Mouse (Mus musculus): ENCODE data around the gene P3h4. TPM values are rescaled to one million over a fixed set of nuclear protein-coding genes. Genes with fewer than 3 reads are reported as not detected.

Gene P3h4
- 10 to 100 TPM in 1 of 2 experiments, 1 to 10 TPM in 1; 7.9 to 10.6 TPM for total RNA-seq (2021)

DNA sequence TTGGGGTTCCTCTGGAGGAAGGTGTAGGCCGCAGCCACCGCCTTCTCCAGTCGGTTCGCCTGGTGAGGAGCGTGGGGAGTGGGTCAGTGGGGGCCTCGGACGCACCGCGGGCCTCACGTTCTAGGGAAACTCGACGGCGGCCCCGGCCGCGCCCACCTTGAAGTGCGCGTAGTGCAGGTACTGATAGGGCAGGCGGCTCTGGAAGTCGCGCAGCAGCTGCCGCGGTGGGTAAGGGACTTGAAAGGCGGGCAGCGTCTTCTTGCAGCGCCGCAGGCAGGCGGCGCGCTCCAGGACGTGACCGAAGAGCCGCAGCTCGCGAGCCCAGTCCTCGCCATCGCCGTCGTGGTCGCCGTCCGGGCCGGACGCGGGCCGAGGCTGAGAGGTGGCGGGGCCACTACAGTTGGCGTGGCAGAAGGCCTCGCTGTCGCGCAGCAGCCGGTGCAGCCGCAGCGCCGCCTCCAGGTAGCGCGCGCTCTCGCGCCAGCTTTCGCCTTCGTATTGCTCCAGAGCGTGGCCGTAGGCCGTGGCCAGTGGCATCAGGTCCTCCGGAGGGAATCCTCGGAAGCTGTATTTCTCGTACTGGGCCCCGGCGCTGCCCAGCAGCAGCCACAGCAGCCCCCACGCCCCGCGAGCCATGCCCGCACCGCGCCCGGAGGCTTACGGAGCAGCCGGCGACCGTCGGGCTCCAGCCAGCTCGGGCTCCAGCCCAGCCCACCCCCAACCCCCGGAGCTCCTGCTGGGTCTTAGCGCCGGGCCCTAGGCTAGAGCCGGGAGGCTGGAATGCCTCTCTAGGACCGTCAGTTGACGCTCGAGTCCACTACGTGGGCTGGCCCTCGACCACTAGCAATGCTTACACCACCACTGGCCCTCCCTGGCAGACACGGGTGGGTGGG is at the start of gene P3h4:
Gene P3h4, minus strand, starts transcription at position 816 of the 893 bp plus-strand sequence.
- intact Hi-C loops (cut with DNase I): no loop called here
- DNase-seq (ENCODE audit: low spot score in 2 of 2): peak; percentile 73 to 82

- intact Hi-C loops (cut with DNase I): no loop called here
- DNase-seq (ENCODE audit: low spot score in 2 of 2): peak; percentile 19 to 22
These were observed 48.1 kb upstream of the P3h4 start for GRCm38 (mm10) chr11:100462699-100463098.

DNA sequence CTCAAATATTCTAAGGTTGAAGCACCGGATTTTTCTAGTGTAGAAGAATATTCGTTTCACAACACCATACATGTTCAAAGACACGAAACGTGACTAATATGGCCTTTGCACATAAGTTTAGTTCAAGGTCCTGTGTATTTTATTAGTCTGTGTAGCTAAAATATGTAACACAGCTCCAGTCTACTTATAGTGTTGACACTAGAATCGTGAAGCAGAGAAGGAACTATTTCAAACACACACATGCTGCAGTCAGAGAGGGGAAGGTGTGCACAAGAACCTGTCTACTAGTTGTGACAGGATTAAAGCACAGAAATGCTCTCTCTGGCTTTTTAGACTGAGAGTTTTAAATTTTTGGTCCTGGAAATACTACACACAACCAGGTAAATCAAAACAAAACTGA is 43.1 kb upstream of the P3h4 start:
- intact Hi-C loops (cut with DNase I): no loop called here
- no peak for DNase-seq (ENCODE audit: low spot score in 2 of 2)

- DNase-seq (ENCODE audit: low spot score in 2 of 2): no peak
- intact Hi-C loops (cut with DNase I): no loop called here
These were observed 42.6 kb upstream of the P3h4 start for GRCm38 (mm10) chr11:100457247-100457646.

DNA sequence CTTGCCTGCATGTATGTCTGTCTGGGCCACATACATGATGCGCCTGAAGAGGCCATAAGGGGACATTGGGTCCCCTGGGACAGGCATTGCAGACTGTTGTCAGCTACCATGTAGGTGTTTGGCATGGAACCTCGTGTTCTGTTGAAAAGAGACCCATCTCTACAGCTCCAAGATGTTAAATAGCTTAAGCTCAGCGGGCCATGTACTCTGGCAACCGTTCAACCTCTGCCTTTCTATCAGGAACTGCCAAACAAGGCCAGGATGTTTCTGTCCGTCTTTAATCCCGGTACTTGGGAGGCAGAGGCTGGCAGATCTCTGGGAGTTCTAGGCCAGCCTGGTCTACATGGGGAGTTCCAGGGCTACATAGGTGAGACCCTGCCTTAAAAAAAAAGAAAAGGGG is 28.0 kb upstream of the P3h4 start:
- DNase-seq (ENCODE audit: low spot score in 2 of 2): no peak
- intact Hi-C loops (cut with DNase I): no loop called here

DNA sequence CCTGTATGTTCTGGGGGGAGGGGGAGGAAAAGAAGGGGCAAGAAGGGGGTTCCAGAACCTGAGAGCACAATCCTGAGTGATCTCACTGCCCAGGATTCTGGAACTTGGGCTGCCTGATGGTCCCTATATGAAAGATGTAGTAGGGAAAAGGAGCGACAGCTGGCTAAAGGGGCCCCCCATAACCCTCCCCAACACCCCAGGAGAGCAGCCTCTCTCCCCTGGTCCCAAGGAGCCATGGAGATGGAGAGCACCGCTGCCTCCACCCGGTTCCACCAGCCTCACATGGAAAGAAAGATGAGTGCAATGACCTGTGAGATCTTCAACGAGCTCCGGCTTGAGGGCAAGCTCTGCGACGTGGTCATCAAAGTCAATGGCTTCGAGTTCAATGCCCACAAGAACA is 27.2 kb upstream of the P3h4 start, which contains the start of the genes Nt5c3b and Klhl10:
Gene Nt5c3b, minus strand, starts transcription at position 12 of the 400 bp plus-strand sequence.
Gene Klhl10, plus strand, starts transcription at position 121 of the 400 bp plus-strand sequence.
- DNase-seq (ENCODE audit: low spot score in 2 of 2): no peak
- intact Hi-C loops (cut with DNase I): loop anchor here (2.0 kb wide), 1 partner anchor 31 kb away; the partner anchor contains the start of gene Klhl11

DNA sequence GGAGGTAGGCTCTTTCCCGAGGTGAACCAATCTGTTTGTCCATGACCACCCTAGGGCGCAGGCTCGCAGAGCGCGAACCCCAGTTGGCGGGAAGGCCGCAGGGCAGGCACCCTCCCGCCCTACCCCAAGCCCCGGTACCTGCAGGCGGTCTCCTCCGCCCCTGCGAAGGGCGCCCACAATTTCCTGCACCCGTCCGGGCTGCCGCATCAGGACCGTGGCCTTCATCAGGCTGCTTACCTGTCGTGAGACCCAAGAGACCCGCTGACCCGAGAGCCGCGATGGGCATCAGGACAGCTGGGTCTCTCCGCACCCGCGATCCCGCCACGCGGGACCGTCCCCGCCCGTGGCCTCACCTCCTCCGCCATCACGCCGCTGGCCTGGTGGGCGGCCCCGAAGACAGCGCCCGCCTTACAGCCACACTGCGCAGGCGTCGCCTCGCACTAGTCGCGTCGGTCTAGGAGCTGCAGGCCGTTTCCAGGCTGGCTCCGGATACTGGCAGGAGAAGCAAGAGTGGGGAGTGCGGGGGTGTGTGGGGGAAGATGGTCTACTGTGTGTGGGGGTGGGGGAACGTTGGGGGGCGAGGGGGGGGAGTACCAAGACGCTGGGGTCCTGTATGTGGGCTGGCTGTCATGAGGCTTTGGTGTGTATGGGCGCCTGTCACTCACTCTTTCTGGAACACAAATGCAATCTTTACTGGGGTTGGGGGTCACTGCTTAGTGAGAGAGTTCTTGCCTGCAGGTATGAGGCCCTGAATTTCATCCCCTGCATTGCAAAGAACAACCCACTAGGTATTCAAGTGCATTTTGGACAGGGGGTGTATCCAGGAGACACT is 26.3 kb upstream of the P3h4 start:
- intact Hi-C loops (cut with DNase I): loop anchor here (2.0 kb wide), 1 partner anchor 32 kb away; the partner anchor contains the start of gene Klhl11
- DNase-seq (ENCODE audit: low spot score in 2 of 2): peak; percentile 83 to 84

DNA sequence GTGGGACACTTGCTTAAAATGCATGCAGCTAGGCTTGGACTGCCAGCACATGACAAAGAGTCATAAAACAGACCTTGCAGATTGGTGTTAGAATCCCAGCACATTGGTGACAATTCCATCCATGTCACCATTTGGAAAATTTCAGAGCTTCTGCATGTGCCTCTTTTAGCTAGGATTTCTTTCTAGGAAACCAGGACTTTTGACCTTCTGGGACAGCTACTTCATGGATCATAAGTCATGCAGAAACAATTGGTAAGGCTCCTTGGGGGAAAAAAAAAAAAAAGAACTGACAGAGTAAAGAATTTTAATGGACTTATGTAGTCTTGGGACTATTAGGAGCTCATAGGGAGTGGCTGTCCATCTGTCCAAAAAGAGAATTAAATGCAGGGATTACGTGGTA is 23.3 kb upstream of the P3h4 start:
- intact Hi-C loops (cut with DNase I): no loop called here

GRCm38 (mm10) chr11:100435678-100436246 is 21.1 kb upstream of the P3h4 start:
- intact Hi-C loops (cut with DNase I): no loop called here
- no peak for DNase-seq (ENCODE audit: low spot score in 2 of 2)

More for the DNA sequence above, 23.3 kb upstream of the P3h4 start:
- DNase-seq (ENCODE audit: low spot score in 2 of 2): no peak

DNA sequence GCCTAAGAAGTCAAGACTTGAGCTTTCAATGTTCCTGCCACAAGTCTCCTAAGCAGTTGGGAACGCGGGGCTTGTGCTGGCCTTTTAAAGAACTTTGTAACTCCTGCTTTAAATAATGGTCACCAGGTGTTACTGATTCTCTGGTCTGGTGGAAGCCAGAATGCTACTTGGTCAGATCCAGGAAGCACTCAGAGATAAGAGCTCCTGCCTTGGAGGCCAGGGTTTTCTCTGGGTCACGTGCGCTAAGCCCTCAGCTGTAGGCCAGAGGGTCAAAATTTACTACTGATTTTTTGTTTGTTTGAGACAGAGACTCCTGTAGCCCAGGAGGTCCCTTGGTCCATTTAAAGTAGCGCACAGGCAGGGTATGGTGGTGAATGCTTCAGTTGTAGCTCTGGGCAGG is 17.4 kb upstream of the P3h4 start:
- intact Hi-C loops (cut with DNase I): no loop called here
- DNase-seq (ENCODE audit: low spot score in 2 of 2): no peak

GRCm38 (mm10) chr11:100430052-100430451 is 15.4 kb upstream of the P3h4 start:
- intact Hi-C loops (cut with DNase I): no loop called here
- no peak for DNase-seq (ENCODE audit: low spot score in 2 of 2)

DNA sequence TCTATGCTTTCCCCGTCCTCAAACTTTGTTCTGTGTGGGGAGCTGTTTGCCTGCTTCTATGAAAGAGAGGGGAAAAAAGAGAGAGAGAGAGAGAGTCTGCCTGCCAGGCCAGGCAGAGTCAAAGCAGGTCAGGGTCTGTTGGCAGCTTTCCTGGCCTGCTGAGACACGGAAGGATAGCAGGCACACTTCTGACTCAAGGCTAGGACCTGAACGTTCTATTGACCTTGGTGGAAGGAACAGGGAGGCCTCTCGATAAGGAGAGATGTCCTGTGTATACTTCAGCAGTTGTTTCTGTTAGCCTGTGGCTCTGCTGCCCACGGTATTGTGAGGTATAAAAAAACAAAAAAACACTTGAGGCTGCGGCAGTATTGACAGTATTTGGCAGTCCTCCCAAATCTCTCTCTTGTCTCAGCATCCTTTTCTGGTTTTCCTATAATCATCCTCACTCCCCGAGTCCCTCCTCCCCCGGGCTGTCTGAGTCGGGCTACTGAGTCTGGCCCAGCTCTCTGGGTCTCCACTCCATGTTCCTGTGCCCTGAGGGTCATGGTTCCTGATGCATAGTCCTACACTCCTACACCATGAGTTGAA is 14.1 kb upstream of the P3h4 start:
- DNase-seq (ENCODE audit: low spot score in 2 of 2): peak in 1 of 2 experiments; percentile 19
- intact Hi-C loops (cut with DNase I): loop anchor here (5.0 to 10.0 kb wide), 3 partner anchors 44 to 276 kb away; partner anchors contain the start of genes Dhx58 and Klhl11

GRCm38 (mm10) chr11:100426820-100427219 is 12.2 kb upstream of the P3h4 start:
- DNase-seq (ENCODE audit: low spot score in 2 of 2): no peak
- intact Hi-C loops (cut with DNase I): loop anchor here (5.0 to 10.0 kb wide), 3 partner anchors 45 to 278 kb away; partner anchors contain the start of genes Dhx58 and Klhl11

GRCm38 (mm10) chr11:100425851-100426250 is 11.2 kb upstream of the P3h4 start:
- intact Hi-C loops (cut with DNase I): loop anchor here (5.0 to 10.0 kb wide), 3 partner anchors 46 to 279 kb away; partner anchors contain the start of genes Dhx58 and Klhl11
- DNase-seq (ENCODE audit: low spot score in 2 of 2): peak; percentile 47 to 66

GRCm38 (mm10) chr11:100423836-100424235 is 9.2 kb upstream of the P3h4 start:
- DNase-seq (ENCODE audit: low spot score in 2 of 2): no peak
- intact Hi-C loops (cut with DNase I): loop anchor here (10.0 kb wide), 1 partner anchor 281 kb away; the partner anchor contains the start of gene Dhx58

DNA sequence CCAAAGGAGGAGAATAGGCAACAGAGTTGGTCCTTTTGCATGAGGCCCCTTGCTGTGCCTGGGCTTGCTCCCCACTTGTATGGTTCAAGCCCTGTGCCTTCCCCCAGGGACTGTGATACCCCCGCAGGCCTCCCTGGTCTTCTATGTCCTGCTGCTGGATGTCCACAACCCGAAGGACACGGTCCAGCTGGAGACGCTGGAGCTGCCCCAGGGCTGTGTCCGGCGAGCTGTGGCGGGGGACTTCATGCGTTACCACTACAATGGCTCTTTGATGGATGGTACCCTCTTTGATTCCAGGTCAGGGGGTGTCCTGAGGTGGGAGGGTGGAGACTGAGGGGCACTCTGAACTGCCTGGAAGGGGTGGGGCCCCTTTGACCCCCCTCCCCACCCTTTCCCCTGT is 6.9 kb upstream of the P3h4 start:
- intact Hi-C loops (cut with DNase I): loop anchor here (10.0 kb wide), 1 partner anchor 283 kb away; the partner anchor contains the start of gene Dhx58
- DNase-seq (ENCODE audit: low spot score in 2 of 2): no peak

DNA sequence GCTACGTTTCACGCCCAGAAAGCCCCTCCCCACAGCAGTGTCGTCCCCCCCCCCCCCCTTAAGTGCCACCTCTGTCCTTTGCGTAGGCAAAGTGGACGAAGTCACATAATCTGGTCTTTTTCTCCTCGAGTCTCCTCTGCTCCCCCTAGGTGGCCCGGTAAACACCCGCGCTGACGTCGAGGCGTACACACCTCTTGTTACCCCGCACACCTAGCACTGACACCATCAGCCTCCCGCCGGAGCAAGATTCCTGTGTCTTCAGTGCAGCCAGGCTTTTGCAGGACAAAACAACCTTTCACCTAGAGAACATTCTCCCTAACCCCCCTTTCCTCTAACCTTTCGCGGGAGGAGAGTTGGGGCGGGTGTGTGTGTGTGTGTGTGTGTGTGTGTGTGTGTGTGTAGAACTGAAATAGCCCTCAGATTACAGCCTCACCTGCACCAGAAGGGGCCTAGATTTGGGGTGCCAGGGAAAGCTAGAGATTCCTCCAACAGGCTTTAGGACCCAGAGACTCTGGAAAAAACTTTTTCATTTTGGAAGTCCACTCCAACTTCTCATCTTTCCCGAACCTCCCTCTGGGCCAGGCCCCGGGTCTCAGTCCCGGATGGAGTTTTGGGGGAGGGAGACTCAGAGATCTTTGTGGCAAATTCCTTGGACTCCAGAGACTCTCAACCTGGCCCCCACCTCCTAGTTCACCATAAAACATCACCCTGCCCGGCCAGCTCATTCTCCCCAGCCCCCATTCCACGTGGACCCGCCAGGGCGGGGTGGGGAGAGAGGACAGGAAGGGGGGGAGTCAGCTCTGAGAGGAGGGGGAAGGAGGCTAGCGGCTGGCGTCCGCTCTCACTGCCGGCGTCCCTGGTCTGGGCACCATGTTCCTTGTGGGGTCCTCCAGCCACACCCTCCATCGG is 532 bp upstream of the P3h4 start, which contains the start of gene Fkbp10:
Gene Fkbp10, plus strand, starts transcription at position 784 of the 909 bp plus-strand sequence.
- intact Hi-C loops (cut with DNase I): no loop called here
- no peak for DNase-seq (ENCODE audit: low spot score in 2 of 2)

GRCm38 (mm10) chr11:100413541-100413940 is 1.1 kb downstream of the P3h4 start:
- intact Hi-C loops (cut with DNase I): no loop called here
- no peak for DNase-seq (ENCODE audit: low spot score in 2 of 2)

Data from left cerebral cortex, postnatal 36 days (tissue).